Mouse (Mus musculus) frontal cortex, adult 2 months (tissue): ENCODE results near the gene Rubcnl. TPM values are rescaled to one million over a fixed set of nuclear protein-coding genes. Genes with fewer than 3 reads are reported as not detected.

ENCODE experiments used
- DNase-seq, 2 experiments: peaks; one replicate each; pipeline ENCODE4 v3.0.0; 2022; ENCODE audit warnings: low spot score in 1 of 2; ENCODE audit errors: extremely low spot score in 1 of 2
- polyA plus RNA-seq: library from polyadenylated mRNA; depleted of rRNA; stranded (reverse); fragments of >200 nt; gene quantifications from 2 replicates; pipeline ENCODE4 v1.2.3, GENCODE M21; 2012

Rubcnl gene
- polyA plus RNA-seq, 1 experiment: 1.4 TPM

DNA sequence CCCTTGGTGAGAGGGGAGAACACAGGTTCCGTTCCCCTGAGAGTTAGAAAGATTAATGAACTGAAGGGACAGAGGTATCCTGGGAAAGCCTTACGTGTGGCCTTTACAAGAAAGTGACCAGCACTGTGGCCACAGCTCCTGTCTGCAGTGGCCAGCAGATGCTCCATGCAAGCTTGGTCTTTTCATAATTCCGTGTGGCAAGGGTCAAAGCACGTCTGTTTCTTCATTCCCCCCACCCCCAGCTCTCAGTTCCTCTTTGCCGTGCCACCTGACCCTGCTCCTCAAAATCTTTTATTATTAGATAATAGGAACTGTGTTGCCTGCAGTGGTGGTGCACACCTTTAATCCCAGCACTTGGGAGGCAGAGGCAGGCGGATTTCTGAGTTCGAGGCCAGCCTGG, 1.4 kb downstream of the Rubcnl start:
- DNase-seq: no peak

DNA sequence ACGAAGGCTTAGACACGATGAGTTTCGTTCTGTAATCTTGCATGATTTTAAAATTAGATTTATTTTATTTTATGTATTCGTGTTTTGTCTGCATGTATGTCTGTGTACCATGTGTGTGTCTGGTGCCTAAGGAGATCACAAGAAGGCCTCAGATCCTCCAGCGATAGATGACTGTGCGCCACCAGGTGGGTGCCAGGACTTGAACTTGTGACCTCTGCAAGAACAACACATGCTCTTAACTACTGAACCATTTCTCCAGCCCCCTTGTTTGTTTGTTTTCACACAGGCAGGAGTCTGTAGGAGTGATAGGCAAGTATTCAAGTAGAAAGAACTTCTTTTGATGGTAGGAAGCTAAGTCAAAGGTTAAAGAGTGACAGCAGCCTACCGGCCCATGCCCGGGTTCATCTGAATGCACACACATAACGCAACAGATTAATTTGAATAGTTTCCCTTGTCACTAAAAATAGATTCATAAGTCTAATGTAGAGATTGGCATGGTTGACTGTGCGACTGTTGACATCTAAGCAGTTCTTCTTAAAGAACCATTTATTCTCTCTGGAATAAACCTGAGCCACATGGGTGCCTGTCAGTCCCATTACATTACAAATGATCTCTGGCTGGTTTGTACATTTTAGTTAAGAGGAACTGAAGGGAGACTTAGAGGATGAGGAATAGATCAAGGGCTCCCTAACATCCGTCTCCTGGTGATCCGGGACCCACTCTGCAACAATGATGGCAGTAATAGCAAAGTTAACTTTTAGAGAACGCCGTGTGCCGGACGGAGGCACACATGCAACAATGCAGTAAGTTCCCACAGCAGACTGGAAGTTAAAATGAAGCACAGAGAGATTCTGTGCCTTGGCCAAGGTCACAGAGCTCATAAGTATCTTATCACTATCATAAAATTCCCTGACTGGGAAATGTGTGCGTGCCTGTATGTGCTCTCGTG, 2.3 kb downstream of the Rubcnl start:
- no peak for DNase-seq

- DNase-seq: no peak
Observed at GRCm38 (mm10) chr14:75018829-75019228, 3.0 kb downstream of the Rubcnl start.

DNA sequence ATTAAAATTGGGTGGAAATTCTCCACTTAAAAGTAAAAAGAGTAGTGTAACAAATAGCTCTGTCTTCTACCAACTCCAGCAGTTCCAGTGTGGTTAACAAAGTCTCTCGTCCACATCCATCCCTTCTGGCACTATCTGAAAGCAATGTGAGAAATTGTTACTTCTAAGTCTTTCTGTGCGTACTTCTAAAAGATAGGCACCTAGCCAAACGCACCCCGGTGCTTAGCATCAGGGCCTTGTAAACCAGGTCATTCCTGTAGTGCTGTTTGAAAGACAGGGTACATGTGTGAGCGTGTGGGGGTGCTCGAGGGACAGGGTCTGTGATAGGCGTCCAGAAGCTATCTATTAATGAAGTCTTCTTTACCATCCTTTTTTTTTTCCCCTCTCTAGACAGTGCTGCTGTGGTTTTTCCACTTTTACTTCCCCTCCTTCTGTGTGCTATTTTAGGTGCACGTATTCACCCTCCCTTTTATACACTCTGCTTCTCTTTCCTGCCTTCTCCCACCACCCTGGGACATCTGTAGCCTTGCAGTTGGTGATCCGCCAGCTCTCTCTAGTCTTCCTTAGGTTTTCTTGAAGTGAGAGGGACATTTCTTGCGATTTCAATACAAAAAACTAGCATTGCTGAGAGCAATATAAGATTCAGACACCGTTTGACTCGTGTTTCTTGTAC, 4.9 kb downstream of the Rubcnl start:
- DNase-seq: peak; percentile 36 to 64

DNA sequence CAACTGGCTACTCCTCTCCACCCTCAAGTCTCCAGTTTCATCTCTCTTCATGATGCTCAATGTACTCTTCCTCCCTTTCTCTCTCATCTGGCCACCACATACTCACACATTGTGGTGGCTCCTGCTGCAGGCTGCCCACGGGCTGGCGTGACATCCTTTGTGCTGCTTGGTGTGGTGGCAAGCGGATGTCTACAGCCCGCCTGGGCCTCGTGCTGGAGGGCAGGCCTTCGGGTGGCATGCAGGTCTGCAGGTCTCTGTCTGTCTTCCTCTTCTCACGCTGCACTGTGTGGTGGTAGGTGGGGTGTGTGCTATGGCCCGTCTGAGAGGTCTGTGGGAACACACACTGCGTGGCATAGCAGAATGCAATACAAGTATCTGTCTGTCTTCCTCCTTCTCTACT, 6.7 kb downstream of the Rubcnl start:
- DNase-seq: no peak

DNA sequence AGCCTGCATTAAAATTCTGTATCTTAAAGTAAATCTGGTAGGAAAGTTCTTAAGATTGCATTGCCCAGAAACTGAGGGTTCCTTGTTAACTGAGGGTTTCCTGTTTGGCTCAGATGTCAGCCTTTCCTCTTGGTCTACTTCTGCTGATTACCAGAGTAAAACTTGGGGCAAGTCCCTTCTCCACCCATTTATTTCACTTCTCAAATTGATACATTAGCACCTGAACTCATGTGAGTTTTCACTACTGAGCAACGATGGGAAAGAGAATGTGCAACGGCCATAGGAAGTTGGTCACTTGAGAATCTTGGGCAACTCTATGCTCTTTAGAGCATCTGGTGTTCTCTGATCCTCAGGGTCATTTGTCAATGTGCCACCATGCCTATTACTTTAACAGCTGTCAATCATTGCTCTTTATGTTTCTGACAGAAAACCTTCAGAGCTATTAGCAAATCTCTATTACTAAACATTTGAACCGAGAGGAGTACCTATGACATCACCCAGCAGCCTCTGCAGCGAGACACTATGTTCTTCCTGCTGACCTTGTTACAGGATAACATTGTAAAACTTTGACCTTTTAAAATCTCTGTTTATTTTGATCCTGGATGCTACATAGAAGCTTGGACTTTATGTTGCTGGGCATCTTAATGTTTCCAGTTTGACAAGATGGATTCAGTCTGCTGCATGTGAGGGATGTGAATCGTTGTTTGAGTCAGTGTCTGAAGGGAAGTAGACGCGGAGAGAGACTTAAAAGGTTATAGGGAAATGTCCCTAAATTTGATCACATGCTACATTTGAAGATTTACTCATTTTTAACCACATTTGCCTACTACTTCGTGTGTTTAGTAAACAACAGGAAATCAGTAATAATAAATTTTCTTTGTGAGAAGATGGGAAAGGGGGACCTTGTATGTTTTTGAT, 9.2 kb downstream of the Rubcnl start:
- DNase-seq: no peak

DNA sequence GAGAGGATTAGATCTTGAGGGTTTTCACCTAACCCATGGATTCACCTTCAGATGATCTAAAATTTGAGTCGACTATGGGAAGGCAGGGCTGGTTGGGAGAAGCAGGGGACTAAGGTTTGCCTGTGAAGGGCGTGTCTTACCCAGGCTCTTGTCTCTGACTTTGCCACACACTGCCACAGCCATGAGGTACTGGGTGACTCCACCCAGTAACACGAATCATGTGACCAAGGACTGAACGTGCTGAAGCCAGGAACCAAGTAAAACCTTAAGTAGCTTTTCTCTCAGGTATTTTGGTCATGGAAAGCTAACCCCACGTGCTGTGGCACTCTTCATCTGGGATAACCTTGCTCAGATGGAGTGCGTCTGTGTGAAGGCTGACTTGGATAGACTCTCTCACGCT, 14.9 kb downstream of the Rubcnl start:
- no peak for DNase-seq

DNA sequence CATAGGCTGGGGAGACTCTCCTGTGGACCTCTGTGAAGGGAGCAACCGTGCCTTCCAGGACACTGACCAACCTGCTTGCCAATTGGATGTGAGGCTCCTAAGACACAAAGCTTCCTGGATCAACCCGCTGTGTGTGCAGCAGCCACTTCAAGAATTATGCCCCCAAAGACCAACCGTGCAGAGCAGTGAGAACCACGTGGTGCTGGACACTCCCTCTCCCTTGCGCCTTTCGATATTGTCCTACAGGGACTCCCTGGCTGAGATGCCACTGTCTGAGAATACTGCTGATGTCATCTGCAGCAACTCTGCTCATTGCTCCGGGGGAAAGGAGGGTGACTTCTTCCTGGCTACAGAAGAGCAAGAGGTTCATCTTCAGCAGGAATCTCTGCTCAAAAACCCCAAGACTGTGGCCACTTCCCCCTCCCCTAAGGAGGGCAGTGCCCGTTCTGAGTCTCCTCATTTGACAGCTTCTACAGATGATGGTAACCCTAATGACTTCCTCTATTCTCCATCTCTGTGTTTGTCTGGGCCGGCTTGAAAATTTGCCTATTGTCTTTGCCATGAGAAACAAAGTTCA, 16.3 kb downstream of the Rubcnl start:
- DNase-seq: no peak

GRCm38 (mm10) chr14:75032742-75033141, 16.9 kb downstream of the Rubcnl start:
- DNase-seq: no peak

DNA sequence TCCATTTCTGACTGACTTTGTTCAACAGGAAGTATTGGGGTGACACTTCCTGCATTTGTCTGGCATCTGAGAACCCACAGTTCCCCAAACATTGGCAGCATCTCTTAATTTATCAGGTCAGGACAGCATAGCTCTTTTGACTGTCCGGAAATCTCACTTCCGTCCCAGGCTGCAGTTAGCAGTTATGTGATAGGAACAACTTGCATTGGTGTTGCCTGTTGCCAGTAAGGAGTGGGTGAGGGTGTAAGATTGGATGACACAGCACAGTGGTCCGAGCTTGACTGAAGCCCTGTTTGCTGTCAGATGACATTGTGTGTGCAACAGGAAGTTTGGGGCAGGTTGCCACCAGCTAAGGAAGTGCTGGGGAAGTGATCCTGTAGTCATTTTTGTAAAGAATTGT, 18.4 kb downstream of the Rubcnl start:
- no peak for DNase-seq

DNA sequence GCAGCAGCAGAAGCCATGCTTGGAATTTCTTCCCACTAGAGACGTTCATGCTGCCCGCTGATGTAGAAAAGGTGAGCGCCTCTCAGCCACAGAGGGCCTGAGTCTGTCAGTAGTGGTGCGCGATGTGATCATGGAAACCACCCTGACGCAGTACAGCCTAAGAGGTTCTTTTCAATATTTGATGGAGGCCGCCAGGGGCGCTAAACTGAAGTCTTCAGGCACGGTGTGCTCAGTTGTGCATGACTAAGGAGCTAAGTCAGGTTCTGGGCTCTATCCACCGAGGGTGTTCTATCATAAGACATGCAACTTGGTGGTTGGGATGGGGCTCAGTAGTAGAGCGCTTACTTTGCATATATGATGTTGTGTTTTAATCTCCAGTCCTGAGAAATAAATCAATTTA, 19.6 kb downstream of the Rubcnl start:
- no peak for DNase-seq

DNA sequence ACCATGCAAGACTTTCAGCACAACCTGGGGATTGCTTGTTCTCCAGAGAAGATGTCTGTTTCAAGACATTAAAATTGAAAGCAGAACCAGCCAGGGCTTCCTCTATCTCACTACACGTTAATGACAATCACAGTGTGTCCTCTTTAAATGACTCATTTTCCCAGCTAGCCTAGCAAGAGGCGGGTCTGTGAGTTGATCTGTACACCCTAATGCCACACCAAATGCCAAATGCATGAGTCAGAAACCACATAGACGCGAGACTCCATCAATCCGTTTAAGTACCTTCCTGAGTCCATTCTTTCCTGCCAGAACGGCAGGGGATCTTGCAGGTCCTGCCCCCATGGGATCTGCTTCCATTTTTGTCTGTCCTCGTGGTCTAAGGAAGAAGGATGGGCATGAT, 29.4 kb downstream of the Rubcnl start:
- DNase-seq: no peak

DNA sequence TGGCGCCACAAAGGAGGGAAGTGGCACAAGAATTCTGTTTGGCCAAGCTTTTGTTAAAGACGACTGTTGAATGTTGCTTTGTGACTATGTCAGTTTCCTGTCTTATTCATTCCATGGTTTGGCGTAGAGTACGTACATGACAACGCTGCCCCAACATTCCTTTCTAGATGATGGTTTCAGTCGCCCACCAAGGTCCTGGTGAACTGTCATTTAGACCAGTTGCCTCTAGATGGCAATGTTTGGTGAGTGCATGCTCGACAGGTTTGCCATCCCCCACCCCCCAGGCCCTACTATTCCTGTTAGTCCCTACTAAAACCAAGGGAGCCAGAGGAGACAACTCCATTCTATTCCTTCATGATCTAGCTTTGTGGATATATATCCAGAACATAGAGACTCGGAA, 36.6 kb downstream of the Rubcnl start:
- DNase-seq: no peak

DNA sequence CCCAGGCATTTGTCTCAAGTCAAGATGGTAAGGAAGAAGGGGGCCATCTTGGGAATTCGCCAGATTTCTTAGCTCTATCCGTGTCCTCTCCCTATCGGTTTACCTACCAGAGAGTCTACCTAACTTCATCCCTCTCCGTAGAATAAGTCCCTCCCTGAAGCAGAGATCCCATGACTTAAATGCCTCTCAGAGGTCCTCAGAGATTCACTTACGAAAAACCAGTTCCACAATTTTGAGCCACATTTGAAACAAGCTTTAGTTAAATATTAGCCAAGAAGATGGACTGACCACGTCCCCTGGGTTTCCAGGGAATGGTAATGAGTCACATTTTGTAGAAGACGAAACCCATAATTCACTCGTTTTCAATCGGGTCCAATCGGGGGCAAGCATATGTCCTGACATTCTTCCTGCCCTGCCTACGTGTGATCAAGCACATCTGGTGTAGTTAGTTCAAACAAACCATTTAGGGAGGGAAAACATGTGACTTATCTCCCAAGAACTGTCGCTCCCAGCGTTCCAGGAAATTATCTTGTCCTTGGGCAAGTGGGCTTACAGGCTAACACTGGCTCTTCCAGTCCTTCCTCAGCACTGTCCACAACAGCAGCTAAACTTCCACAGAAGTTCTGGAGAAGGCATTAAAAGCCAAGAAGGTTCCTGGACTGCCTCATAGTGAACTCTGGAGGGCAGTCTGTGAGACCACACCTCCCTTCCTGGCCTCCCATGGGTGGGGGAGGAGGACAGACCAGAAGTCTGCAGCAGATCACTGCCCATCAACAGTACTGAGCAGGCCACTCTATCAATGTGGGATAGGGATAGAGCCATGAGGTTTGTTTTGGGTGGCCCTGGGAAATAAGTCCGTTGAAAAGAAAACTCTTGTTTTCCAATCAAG, 38.9 kb downstream of the Rubcnl start:
- no peak for DNase-seq

- no peak for DNase-seq
Observed at GRCm38 (mm10) chr14:75056861-75057431, 41.1 kb downstream of the Rubcnl start.

DNA sequence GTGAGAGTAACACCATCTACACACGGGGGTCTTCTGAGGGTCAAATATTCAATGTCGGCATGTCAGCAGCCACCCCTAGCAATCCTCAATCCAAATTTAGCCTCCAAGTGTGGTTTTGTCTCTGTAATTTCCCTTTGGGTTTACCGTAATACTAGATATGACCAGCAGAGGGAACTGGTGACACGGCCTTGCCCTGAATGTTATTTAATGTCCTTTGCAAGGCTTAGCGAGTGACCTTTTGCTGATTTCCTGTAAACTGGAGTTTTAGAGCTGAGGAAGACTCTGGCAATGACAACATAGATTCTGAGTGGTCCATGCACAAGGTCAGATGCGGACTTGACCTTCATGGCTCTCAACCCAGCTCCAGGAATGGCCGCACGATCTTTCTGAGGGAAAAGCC, 44.7 kb downstream of the Rubcnl start:
- DNase-seq: peak in 1 of 2 experiments; percentile 79

DNA sequence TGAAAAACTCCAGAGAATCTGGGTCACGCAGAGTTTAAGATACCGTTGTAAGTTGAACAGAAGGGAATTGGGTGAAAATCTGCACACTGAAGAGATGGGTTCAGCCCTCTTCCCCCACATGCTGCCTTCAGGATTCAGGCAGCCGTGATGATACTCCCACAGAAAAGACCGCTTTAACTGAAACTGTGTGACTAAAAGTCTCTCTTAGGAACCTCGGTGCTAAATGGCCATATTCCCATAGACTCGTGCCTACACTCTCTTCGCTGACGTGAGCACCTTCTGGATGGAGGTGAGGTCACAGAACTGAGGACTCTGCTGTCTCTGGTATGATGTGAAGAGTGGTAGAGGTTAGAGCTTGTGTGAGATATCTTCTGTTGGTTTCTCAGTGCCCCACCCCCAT, 48.1 kb downstream of the Rubcnl start:
- peak in 1 of 2 experiments; percentile 45 for DNase-seq

- no peak for DNase-seq
Observed at GRCm38 (mm10) chr14:75064520-75064919, 48.7 kb downstream of the Rubcnl start.

GRCm38 (mm10) chr14:75065211-75065610, 49.4 kb downstream of the Rubcnl start:
- no peak for DNase-seq
